Mouse (Mus musculus): Measurements from ENCODE around the gene Gtf3c1. TPM values are rescaled to one million over a fixed set of nuclear protein-coding genes. Genes with fewer than 3 reads are reported as not detected.
A peak's percentile ranks its signal among the peaks of the same experiment; 100 is the strongest.
"Not testable (repeated sequence)": the region's sequence is repeated elsewhere in the genome, so short reads cannot be mapped to it uniquely, and the experiment has no call there.

Gene Gtf3c1
- total and polyA plus RNA-seq, 3 experiments, result 23.7 to 36.1 TPM; not detected in 1

DNA sequence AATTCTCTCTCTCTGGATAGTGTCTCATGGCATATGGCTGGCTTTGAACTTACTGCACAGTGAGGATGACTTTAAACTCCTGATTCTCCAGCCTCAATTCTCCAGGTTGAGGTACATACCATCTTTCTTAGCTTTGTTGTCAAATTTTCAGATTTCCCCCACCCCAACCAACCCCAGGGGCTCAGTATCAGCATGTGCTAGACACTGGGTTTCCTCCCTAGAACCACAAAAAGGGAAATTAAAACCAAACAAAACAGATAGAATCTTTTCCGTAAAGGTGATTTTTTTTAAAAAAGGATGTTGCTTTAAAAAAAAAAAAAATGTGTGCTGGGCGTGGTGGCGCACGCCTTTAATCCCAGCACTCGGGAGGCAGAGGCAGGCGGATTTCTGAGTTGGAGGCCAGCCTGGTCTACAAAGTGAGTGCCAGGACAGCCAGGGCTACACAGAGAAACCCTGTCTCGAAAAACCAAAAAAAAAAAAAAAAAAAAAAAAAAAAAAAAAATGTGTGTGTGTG is 6.0 kb upstream of the Gtf3c1 start:
- not testable (repeated sequence) for H3K79me2 ChIP-seq (ENCODE audit: control insufficient read depth, insufficient read depth, low read length, poor library complexity); H3K9ac ChIP-seq (ENCODE audit: control insufficient read depth, low read depth, low read length, poor library complexity, severe bottlenecking); H3K9me3 ChIP-seq (replicated peaks; ENCODE audit: insufficient read depth, low read length); H3K27ac ChIP-seq (ENCODE audit: control insufficient read depth, low read depth, low read length); H3K27me3 ChIP-seq (ENCODE audit: control insufficient read depth in 1 of 2, insufficient read depth in 2 of 2, low read length in 2 of 2); DNase-seq (ENCODE audit: low read depth, low spot score); H3K4me3 ChIP-seq (ENCODE audit: control insufficient read depth in 1 of 2, insufficient read depth in 1 of 2, low read depth in 2 of 2, low read length in 2 of 2)
- Histone ChIP-seq H3K36me3 (ENCODE audit: control insufficient read depth in 1 of 2, insufficient read depth in 2 of 2, low read length in 2 of 2) (peaks cover 0 to 30% of the 10 kb centered on the region in 2 experiments; a peak in 2 of 4 replicates), H3K4me1 (ENCODE audit: control insufficient read depth in 1 of 2, insufficient read depth in 2 of 2, low read length in 2 of 2) (peaks cover 7 to 21% of the 10 kb centered on the region in 2 experiments)
- TF ChIP-seq GATA1 (IDR thresholded peaks at IDR 0.05; ENCODE audit: low read depth, low read length) (0 out of 2 replicates have a peak, but pooled peaks have one; percentile 14), RCOR1 (IDR thresholded peaks at IDR 0.05; ENCODE audit: low read depth, low read length) (peak; percentile 82), ZNF384 (IDR thresholded peaks at IDR 0.05; ENCODE audit: low read depth, low read length) (peak; percentile 79)

DNA sequence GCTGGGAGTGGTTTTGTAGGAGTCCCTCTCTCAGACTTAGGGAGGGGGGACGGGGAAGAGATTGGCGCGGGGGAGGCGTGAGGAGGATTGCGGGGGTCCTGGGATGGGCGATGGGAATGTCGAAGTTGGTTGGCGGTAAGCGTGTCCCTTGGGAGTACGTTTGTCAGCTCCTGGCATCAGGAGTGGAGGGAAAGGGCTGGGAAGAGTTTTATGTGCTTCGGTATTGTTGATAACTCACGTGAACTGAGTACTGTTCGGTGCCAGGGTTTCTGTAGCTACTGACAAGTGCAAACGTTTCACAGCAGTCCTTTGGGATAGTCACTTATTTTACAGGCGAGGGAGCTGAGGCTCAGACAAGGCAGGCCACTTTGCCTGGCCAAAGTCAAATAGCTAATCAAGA is 520 bp upstream of the Gtf3c1 start:
- H3K9ac ChIP-seq (ENCODE audit: control insufficient read depth, low read depth, low read length, poor library complexity, severe bottlenecking), result peak overlapping the region; percentile 85
- TF ChIP-seq CHD2 (IDR thresholded peaks at IDR 0.05; ENCODE audit: low read length), result no peak
- no peak for TF ChIP-seq MYB (IDR thresholded peaks at IDR 0.05; ENCODE audit: low read depth, low read length)
- TF ChIP-seq RAD21 (IDR thresholded peaks at IDR 0.05; ENCODE audit: low read depth, low read length), result no peak
- no peak for TF ChIP-seq HCFC1 (IDR thresholded peaks at IDR 0.05; ENCODE audit: low read depth, low read length)
- TF ChIP-seq NRF1 (IDR thresholded peaks at IDR 0.05; ENCODE audit: insufficient read depth, low read depth, low read length, poor library complexity, severe bottlenecking), result no peak
- no peak for TF ChIP-seq MAZ (IDR thresholded peaks at IDR 0.05; ENCODE audit: low read depth, low read length)
- TF ChIP-seq USF1 (IDR thresholded peaks at IDR 0.05; ENCODE audit: low read depth, low read length), result no peak
- no peak for TF ChIP-seq POLR2AphosphoS5 (IDR thresholded peaks at IDR 0.05; ENCODE audit: borderline replicate concordance, low read depth, low read length)
- no peak for TF ChIP-seq MAX (IDR thresholded peaks at IDR 0.05; ENCODE audit: low read length)
- no peak for TF ChIP-seq ZKSCAN1 (IDR thresholded peaks at IDR 0.05; ENCODE audit: low read depth, low read length)
- no peak for TF ChIP-seq MEF2A (IDR thresholded peaks at IDR 0.05; ENCODE audit: extremely low read depth, insufficient replicate concordance, low read depth, low read length, poor library complexity, severe bottlenecking)
- no peak for TF ChIP-seq POLR2AphosphoS2 (IDR thresholded peaks at IDR 0.05; ENCODE audit: low read length)
- TF ChIP-seq TAL1 (IDR thresholded peaks at IDR 0.05; ENCODE audit: low read length), result no peak
- TF ChIP-seq KAT2A (conservative IDR thresholded peaks at IDR 0.05; ENCODE audit: low read depth, low read length), result no peak
- no peak for TF ChIP-seq ZNF384 (IDR thresholded peaks at IDR 0.05; ENCODE audit: low read depth, low read length)
- TF ChIP-seq NELFE (IDR thresholded peaks at IDR 0.05; ENCODE audit: low read depth, low read length), result no peak
- H3K79me2 ChIP-seq (ENCODE audit: control insufficient read depth, insufficient read depth, low read length, poor library complexity), result peaks cover 28% of the 10 kb centered on the region
- no peak overlapping the region for H3K27ac ChIP-seq (ENCODE audit: control insufficient read depth, low read depth, low read length)
- no peaks in the 10 kb centered on the region for H3K27me3 ChIP-seq (ENCODE audit: control insufficient read depth in 1 of 2, insufficient read depth in 2 of 2, low read length in 2 of 2)
- peaks cover 2 to 26% of the 10 kb centered on the region in 2 experiments for H3K36me3 ChIP-seq (ENCODE audit: control insufficient read depth in 1 of 2, insufficient read depth in 2 of 2, low read length in 2 of 2)
- no peaks in the 10 kb centered on the region for H3K9me3 ChIP-seq (replicated peaks; ENCODE audit: insufficient read depth, low read length)
- peaks cover 2 to 26% of the 10 kb centered on the region in 2 experiments; a peak in 3 of 4 replicates for H3K4me1 ChIP-seq (ENCODE audit: control insufficient read depth in 1 of 2, insufficient read depth in 2 of 2, low read length in 2 of 2)
- H3K4me3 ChIP-seq (ENCODE audit: control insufficient read depth in 1 of 2, insufficient read depth in 1 of 2, low read depth in 2 of 2, low read length in 2 of 2), result peak overlapping the region; percentile 88 to 92
- no peak for DNase-seq (ENCODE audit: low read depth, low spot score)
